Mouse (Mus musculus): ENCODE measurements around the gene Olfr145. TPM values are rescaled to one million over a fixed set of nuclear protein-coding genes. Genes with fewer than 3 reads are reported as not detected.

Gene Olfr145
- polyA plus RNA-seq, 1 experiment: not detected

- Histone ChIP-seq H3K36me3 (ENCODE audit: control insufficient read depth, insufficient read depth, low read length) (no peaks in the 10 kb centered on the region), H3K27ac (ENCODE audit: insufficient read depth, low read depth, low read length) (no peak overlapping the region), H3K4me1 (ENCODE audit: control insufficient read depth, insufficient read depth, insufficient read length, low read length) (no peaks in the 10 kb centered on the region), H3K27me3 (ENCODE audit: control insufficient read depth, insufficient read depth, low read length) (no peaks in the 10 kb centered on the region), H3K4me3 (ENCODE audit: low read depth, low read length) (no peak overlapping the region)
- WGBS: 38% methylated on average over 2 of the region's 2 CpGs
- TF ChIP-seq POLR2A (IDR thresholded peaks at IDR 0.05; ENCODE audit: low read depth, low read length) (no peak), CTCF (IDR thresholded peaks at IDR 0.05; ENCODE audit: extremely low read depth, insufficient read length, insufficient replicate concordance, low read depth, low read length) (no peak)
Observed at GRCm38 (mm10) chr9:37890960-37891359, 5.6 kb upstream of the Olfr145 start.

GRCm38 (mm10) chr9:37905555-37905954, 9.0 kb downstream of the Olfr145 start:
- Histone ChIP-seq H3K4me3 (ENCODE audit: low read depth, low read length) (no peak overlapping the region), H3K27me3 (ENCODE audit: control insufficient read depth, insufficient read depth, low read length) (no peaks in the 10 kb centered on the region), H3K36me3 (ENCODE audit: control insufficient read depth, insufficient read depth, low read length) (no peaks in the 10 kb centered on the region), H3K4me1 (ENCODE audit: control insufficient read depth, insufficient read depth, insufficient read length, low read length) (no peaks in the 10 kb centered on the region), H3K27ac (ENCODE audit: insufficient read depth, low read depth, low read length) (no peak overlapping the region)
- TF ChIP-seq CTCF (IDR thresholded peaks at IDR 0.05; ENCODE audit: extremely low read depth, insufficient read length, insufficient replicate concordance, low read depth, low read length): no peak
- no peak for TF ChIP-seq POLR2A (IDR thresholded peaks at IDR 0.05; ENCODE audit: low read depth, low read length)
- 58% methylated on average over 3 of the region's 3 CpGs for WGBS

DNA sequence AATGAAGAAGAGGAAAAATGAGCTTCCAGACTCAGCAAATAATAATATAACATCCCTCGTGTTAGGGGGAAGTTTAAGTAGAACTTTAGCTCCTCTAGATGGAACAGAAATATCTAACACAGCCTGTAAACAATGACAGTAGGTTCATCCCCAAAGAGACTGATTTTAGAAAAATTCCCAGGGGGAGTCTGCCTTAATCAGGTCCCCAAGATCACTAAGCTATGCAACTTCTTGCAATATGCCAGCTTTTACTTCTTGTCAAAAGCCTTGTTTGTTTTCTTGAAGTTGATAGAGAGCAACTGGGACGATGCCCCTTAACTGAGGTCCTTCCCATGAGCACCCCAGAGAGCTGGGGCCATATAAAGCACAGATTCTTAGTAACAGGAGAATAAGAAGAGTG, 21.0 kb downstream of the Olfr145 start, which contains the start of gene Olfr878:
Gene Olfr878, plus strand, starts transcription at position 301 of the 400 bp plus-strand sequence.
- Histone ChIP-seq H3K36me3 (ENCODE audit: control insufficient read depth, insufficient read depth, low read length) (no peaks in the 10 kb centered on the region), H3K27me3 (ENCODE audit: control insufficient read depth, insufficient read depth, low read length) (no peaks in the 10 kb centered on the region), H3K4me1 (ENCODE audit: control insufficient read depth, insufficient read depth, insufficient read length, low read length) (no peaks in the 10 kb centered on the region), H3K4me3 (ENCODE audit: low read depth, low read length) (no peak within 1 kb of the TSS), H3K27ac (ENCODE audit: insufficient read depth, low read depth, low read length) (no peak within 1 kb of the TSS)
- WGBS: 67% methylated on average over 2 of the region's 2 CpGs
- no peak for TF ChIP-seq POLR2A (IDR thresholded peaks at IDR 0.05; ENCODE audit: low read depth, low read length)
- TF ChIP-seq CTCF (IDR thresholded peaks at IDR 0.05; ENCODE audit: extremely low read depth, insufficient read length, insufficient replicate concordance, low read depth, low read length): no peak

DNA sequence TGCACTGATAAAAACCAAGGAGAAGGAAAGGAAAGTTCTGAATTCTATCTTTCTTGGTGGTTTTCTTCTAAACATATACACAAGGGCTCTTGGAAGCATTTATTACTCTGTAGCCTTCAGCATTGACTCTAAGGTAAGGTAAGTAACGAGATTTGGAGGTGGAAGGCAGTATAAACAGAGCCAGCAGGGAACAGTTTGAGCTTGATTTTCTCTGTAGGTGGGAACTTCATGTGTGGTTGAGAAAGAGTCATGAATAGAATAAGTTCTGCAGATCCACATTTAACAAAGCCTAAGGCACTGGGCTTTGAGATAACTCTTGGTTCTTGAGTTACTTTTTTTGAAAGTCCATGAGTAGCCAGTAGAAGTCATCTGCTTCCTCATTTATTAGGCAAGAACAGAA, 21.5 kb downstream of the Olfr145 start:
- Histone ChIP-seq H3K4me3 (ENCODE audit: low read depth, low read length) (no peak overlapping the region), H3K4me1 (ENCODE audit: control insufficient read depth, insufficient read depth, insufficient read length, low read length) (no peaks in the 10 kb centered on the region), H3K36me3 (ENCODE audit: control insufficient read depth, insufficient read depth, low read length) (no peaks in the 10 kb centered on the region), H3K27me3 (ENCODE audit: control insufficient read depth, insufficient read depth, low read length) (no peaks in the 10 kb centered on the region), H3K27ac (ENCODE audit: insufficient read depth, low read depth, low read length) (no peak overlapping the region)
- WGBS: 39% methylated on average over 1 of the region's 1 CpGs
- TF ChIP-seq POLR2A (IDR thresholded peaks at IDR 0.05; ENCODE audit: low read depth, low read length) (no peak), CTCF (IDR thresholded peaks at IDR 0.05; ENCODE audit: extremely low read depth, insufficient read length, insufficient replicate concordance, low read depth, low read length) (no peak)

GRCm38 (mm10) chr9:37924194-37924593, 27.7 kb downstream of the Olfr145 start:
- Histone ChIP-seq H3K27ac (ENCODE audit: insufficient read depth, low read depth, low read length) (no peak overlapping the region), H3K4me1 (ENCODE audit: control insufficient read depth, insufficient read depth, insufficient read length, low read length) (no peaks in the 10 kb centered on the region), H3K36me3 (ENCODE audit: control insufficient read depth, insufficient read depth, low read length) (no peaks in the 10 kb centered on the region), H3K27me3 (ENCODE audit: control insufficient read depth, insufficient read depth, low read length) (no peaks in the 10 kb centered on the region), H3K4me3 (ENCODE audit: low read depth, low read length) (no peak overlapping the region)
- 82% methylated on average over 5 of the region's 5 CpGs for WGBS
- TF ChIP-seq POLR2A (IDR thresholded peaks at IDR 0.05; ENCODE audit: low read depth, low read length) (no peak), CTCF (IDR thresholded peaks at IDR 0.05; ENCODE audit: extremely low read depth, insufficient read length, insufficient replicate concordance, low read depth, low read length) (no peak)

DNA sequence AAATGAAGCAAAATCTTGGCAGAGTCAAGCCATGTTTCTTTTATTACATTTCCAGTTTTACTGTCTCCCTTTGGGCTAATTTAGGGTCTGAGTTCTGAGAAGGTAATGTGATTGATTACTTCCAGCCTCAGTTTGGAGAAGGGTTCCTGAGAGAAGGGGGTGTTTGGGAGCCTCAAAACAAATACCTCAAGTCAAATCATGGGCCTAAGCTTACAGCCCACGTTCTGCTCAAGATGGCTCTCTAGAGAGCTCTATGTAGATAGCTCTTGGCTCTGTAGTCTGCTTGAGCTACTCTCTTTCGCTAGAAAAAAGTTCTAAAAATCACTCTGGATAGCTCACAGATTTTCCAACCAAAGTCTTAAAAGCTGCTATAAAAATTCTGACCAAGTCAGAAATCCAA, 28.9 kb downstream of the Olfr145 start:
- 62% methylated on average over 2 of the region's 2 CpGs for WGBS
- no peak overlapping the region for H3K27ac ChIP-seq (ENCODE audit: insufficient read depth, low read depth, low read length)
- no peaks in the 10 kb centered on the region for H3K36me3 ChIP-seq (ENCODE audit: control insufficient read depth, insufficient read depth, low read length)
- H3K4me3 ChIP-seq (ENCODE audit: low read depth, low read length): no peak overlapping the region
- no peaks in the 10 kb centered on the region for H3K27me3 ChIP-seq (ENCODE audit: control insufficient read depth, insufficient read depth, low read length)
- no peaks in the 10 kb centered on the region for H3K4me1 ChIP-seq (ENCODE audit: control insufficient read depth, insufficient read depth, insufficient read length, low read length)
- TF ChIP-seq CTCF (IDR thresholded peaks at IDR 0.05; ENCODE audit: extremely low read depth, insufficient read length, insufficient replicate concordance, low read depth, low read length): no peak
- TF ChIP-seq POLR2A (IDR thresholded peaks at IDR 0.05; ENCODE audit: low read depth, low read length): no peak

DNA sequence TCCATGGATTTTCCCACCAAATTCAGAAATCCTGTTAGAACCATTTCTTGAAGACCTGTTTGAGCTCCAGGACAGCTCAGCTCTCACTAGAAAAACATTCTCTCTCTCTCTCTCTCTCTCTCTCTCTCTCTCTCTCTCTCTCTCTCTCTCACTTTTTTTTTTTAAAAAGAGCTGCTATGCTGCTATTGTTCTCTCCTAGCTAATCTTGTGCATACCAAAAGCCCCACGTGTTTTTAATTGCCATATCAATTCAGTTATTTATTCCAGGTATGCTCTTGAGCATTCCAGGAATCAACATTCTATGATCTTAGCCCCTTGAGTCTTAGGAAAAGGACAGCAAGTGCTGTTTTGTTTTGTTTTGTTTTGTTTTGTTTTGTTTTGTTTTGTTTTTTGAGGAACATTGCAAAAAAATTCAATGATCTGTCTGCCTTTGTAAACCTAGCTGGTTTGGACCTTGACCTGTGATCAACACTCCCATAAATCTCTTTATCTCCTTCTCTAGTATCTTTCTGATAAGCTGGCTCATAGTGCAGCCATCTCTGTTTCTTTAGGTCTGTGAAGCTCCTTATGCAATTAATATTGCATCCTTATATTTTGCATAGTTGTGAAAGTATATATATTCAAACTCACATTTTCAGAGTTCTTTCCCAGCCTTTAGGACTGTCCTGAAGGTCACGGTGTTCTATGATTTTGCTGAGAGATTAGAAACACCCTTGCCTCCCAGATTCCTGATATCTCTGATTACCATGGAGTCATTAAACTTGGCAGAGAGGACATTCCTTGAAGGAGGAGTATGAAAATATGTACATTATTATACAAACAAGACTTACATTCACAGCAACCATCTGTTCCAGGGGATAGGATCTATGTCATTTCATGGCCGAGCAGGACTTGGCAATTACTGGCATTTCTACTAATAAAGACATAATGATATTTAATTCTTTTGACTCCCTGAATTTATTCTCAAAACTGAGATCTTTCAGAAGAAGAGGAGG, 29.8 kb downstream of the Olfr145 start:
- no peak overlapping the region for H3K27ac ChIP-seq (ENCODE audit: insufficient read depth, low read depth, low read length)
- H3K4me3 ChIP-seq (ENCODE audit: low read depth, low read length): no peak overlapping the region
- WGBS: 24% methylated on average over 3 of the region's 3 CpGs
- no peaks in the 10 kb centered on the region for H3K4me1 ChIP-seq (ENCODE audit: control insufficient read depth, insufficient read depth, insufficient read length, low read length)
- TF ChIP-seq CTCF (IDR thresholded peaks at IDR 0.05; ENCODE audit: extremely low read depth, insufficient read length, insufficient replicate concordance, low read depth, low read length) (no peak), POLR2A (IDR thresholded peaks at IDR 0.05; ENCODE audit: low read depth, low read length) (no peak)
- no peaks in the 10 kb centered on the region for H3K27me3 ChIP-seq (ENCODE audit: control insufficient read depth, insufficient read depth, low read length)
- H3K36me3 ChIP-seq (ENCODE audit: control insufficient read depth, insufficient read depth, low read length): no peaks in the 10 kb centered on the region
